Mouse (Mus musculus) G1E (cell line): ENCODE data around the gene Gm4869.

Source experiments
- CTCF ChIP-seq: IDR thresholded peaks from 2 replicates; pipeline ENCODE4 v1.5.1; 2012; ENCODE audit warnings: low read depth, low read length, inconsistent platforms, mixed read lengths
- GATA1 ChIP-seq: IDR thresholded peaks from 2 replicates; pipeline ENCODE4 v1.6.1; 2012; ENCODE audit warnings: borderline replicate concordance, low read length, inconsistent platforms, mixed read lengths

GRCm38 (mm10) chr5:140517921-140518230, 72.4 kb downstream of the Gm4869 start:
- TF ChIP-seq CTCF: no peak
- TF ChIP-seq GATA1: no peak
